Mouse (Mus musculus): ENCODE results near the gene Ltb4r2. TPM values are rescaled to one million over a fixed set of nuclear protein-coding genes. Genes with fewer than 3 reads are reported as not detected.
"Not testable (repeated sequence)": the region's sequence is repeated elsewhere in the genome, so short reads cannot be mapped to it uniquely, and the experiment has no call there.

Gene Ltb4r2
- polyA plus RNA-seq, 1 experiment from 2014 or later = 0.44 TPM

DNA sequence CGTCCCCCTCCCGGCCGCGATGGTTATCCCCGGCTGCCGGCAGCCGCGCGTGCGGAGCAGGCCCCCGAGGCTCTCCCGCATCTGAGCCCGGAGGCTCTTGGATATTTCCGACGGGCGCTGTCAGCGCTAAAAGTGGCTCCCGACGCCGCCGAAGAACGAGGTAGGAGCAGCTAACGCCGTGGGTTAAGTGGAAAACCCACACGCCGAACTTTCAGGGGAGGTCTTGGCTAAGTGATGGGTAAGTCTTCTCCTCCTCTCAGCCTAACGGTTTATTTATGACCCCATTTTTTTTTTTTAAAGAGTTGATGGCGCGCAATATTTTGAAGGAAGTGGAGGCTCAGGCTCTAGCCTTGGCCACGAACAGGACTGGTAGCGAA lies 15.4 kb upstream of the Ltb4r2 start:
- Histone ChIP-seq H3K4me1 (peaks cover 31% of the 10 kb centered on the region), H3K9me3 (no peaks in the 10 kb centered on the region), H3K36me3 (peaks cover 46% of the 10 kb centered on the region), H3K27me3 (ENCODE audit: insufficient read depth, poor library complexity, severe bottlenecking) (no peaks in the 10 kb centered on the region), H3K4me3 (peak overlapping the region; percentile 86), H3K27ac (peak overlapping the region; percentile 87)
- DNase-seq (ENCODE audit: low spot score) = no peak
- WGBS = under 1% methylated on average over 31 of the region's 31 CpGs

- Histone ChIP-seq H3K36me3 (peaks cover 54% of the 10 kb centered on the region), H3K9me3 (no peaks in the 10 kb centered on the region), H3K4me3 (peak overlapping the region; percentile 86), H3K27ac (no peak overlapping the region), H3K4me1 (peaks cover 31% of the 10 kb centered on the region), H3K27me3 (ENCODE audit: insufficient read depth, poor library complexity, severe bottlenecking) (no peaks in the 10 kb centered on the region)
- no peak for DNase-seq (ENCODE audit: low spot score)
- 84% methylated on average over 10 of the region's 10 CpGs for WGBS
Observed at GRCm38 (mm10) chr14:55747051-55747847, 14.0 kb upstream of the Ltb4r2 start.

- peak overlapping the region; percentile 30 for H3K4me3 ChIP-seq
- no peak overlapping the region for H3K27ac ChIP-seq
- H3K9me3 ChIP-seq = no peaks in the 10 kb centered on the region
- peaks cover 43% of the 10 kb centered on the region for H3K36me3 ChIP-seq
- 34% methylated on average over 6 of the region's 6 CpGs for WGBS
- peaks cover 34% of the 10 kb centered on the region for H3K4me1 ChIP-seq
- no peak for DNase-seq (ENCODE audit: low spot score)
- H3K27me3 ChIP-seq (ENCODE audit: insufficient read depth, poor library complexity, severe bottlenecking) = peaks cover 24% of the 10 kb centered on the region
Observed at GRCm38 (mm10) chr14:55757566-55757965, 3.7 kb upstream of the Ltb4r2 start.

DNA sequence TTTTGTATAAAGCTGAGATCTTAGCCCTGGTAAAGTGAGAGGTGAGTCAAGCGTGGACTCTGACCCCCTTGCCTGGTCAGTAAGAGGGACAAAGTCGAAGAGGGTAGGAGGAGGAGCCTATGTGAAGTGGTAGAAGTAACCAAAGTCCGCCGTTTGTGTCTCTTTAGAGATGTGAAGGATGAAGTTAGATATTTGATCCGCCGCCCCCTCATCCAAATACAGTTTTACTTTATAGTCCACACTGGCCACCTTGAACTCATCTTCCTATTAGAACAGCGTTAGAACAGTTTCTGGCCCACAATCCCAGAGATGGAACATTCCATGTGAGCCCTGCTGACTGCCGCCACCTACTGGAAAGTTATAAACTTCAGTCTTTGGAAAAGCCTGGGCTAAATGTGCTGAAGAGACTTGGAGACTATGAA lies 2.9 kb upstream of the Ltb4r2 start, which contains the start of gene Cideb:
Gene Cideb, minus strand, starts transcription at position 96 of the 422 bp plus-strand sequence.
- WGBS = 14% methylated on average over 8 of the region's 8 CpGs
- Histone ChIP-seq H3K4me3 (peak within 1 kb of the TSS; percentile 30), H3K9me3 (no peaks in the 10 kb centered on the region), H3K4me1 (peaks cover 42% of the 10 kb centered on the region), H3K27ac (peak within 1 kb of the TSS; percentile 65), H3K36me3 (peaks cover 35% of the 10 kb centered on the region), H3K27me3 (ENCODE audit: insufficient read depth, poor library complexity, severe bottlenecking) (peaks cover 32% of the 10 kb centered on the region)
- no peak for DNase-seq (ENCODE audit: low spot score)

DNA sequence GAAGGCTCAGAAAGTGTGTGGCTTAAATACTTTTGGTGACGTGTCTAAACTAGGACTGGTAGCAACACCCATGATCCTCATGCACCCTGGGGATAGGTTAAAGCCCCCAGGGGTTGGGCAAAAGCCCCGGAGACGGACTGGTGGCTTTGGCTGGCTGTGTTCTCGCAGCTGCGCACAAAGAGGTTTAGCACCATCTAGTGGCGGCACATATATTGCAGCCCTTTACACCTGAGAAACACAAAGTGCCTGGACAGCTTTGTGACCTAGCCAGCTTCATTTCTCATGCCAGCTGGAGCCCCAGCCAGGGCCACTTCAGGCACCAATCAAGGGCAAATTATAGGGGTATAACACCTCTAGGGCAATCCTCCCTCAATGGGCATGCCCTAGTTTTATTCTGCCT lies 1.1 kb upstream of the Ltb4r2 start:
- peak overlapping the region; percentile 23; the same call in 1 of the 2 replicates for H3K4me3 ChIP-seq
- H3K27me3 ChIP-seq (ENCODE audit: insufficient read depth, poor library complexity, severe bottlenecking) = peaks cover 44% of the 10 kb centered on the region
- H3K27ac ChIP-seq, H3K9me3 ChIP-seq: not testable (repeated sequence)
- DNase-seq (ENCODE audit: low spot score) = peak; percentile 92
- H3K4me1 ChIP-seq = peaks cover 50% of the 10 kb centered on the region
- 3% methylated on average over 6 of the region's 6 CpGs for WGBS
- peaks cover 17% of the 10 kb centered on the region for H3K36me3 ChIP-seq

DNA sequence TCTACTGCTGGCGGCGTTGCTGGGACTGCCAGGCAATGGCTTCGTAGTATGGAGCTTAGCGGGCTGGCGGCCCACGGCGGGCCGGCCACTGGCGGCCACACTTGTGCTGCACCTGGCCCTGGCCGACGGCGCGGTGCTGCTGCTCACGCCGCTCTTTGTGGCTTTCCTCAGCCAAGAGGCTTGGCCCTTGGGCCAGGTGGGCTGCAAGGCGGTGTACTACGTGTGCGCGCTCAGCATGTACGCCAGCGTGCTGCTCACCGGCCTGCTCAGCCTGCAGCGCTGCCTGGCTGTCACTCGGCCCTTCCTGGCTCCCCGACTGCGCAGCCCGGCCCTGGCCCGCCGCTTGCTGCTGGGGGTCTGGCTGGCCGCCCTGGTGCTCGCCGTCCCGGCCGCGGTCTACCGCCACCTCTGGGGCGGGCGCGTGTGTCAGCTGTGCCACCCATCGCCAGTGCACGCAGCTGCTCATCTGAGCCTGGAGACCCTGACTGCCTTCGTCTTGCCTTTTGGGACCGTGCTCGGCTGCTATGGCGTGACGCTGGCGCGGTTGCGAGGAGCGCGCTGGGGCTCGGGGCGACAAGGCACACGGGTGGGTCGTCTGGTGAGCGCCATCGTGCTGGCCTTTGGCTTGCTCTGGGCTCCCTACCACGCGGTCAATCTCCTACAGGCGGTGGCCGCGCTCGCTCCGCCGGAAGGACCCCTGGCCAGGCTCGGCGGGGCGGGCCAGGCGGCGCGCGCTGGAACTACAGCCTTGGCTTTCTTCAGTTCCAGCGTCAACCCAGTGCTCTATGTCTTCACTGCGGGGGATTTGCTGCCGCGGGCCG lies 983 bp downstream of the Ltb4r2 start:
- 1% methylated on average over 77 of the region's 77 CpGs for WGBS
- H3K36me3 ChIP-seq = no peaks in the 10 kb centered on the region

GRCm38 (mm10) chr14:55763166-55763565 lies 1.9 kb downstream of the Ltb4r2 start:
- Histone ChIP-seq H3K4me1 (peaks cover 53% of the 10 kb centered on the region), H3K9me3 (no peaks in the 10 kb centered on the region), H3K4me3 (no peak overlapping the region), H3K27me3 (ENCODE audit: insufficient read depth, poor library complexity, severe bottlenecking) (peaks cover 74% of the 10 kb centered on the region), H3K36me3 (no peaks in the 10 kb centered on the region), H3K27ac (peak overlapping the region; percentile 42; the same call in 1 of the 2 replicates)
- WGBS = 28% methylated on average over 7 of the region's 7 CpGs
- DNase-seq (ENCODE audit: low spot score) = no peak

More for the DNA sequence above, 983 bp downstream of the Ltb4r2 start:
- Histone ChIP-seq H3K9me3 (no peaks in the 10 kb centered on the region), H3K4me3 (peak overlapping the region; percentile 72), H3K27ac (peak overlapping the region; percentile 90), H3K4me1 (peaks cover 52% of the 10 kb centered on the region), H3K27me3 (ENCODE audit: insufficient read depth, poor library complexity, severe bottlenecking) (peaks cover 65% of the 10 kb centered on the region)
- no peak for DNase-seq (ENCODE audit: low spot score)

DNA sequence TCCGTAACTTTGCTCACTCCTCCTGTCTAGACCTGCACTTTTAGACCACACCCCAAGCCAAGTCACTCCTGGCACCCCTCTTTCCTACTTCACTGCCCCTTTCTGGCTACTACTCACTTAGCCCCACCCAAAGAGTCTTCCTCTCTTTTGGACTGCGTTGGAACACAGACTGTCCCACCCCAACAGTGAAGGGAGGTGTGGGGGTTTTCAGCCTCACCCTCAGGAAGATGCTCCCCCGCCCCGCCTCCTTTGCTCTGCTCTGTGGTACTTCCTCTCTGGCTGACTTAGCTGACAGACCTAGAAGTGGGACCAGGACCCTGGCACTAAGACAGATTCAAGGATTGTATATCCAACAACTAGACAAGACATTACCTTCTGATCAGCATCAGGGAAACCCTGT lies 4.5 kb downstream of the Ltb4r2 start, which contains the start of gene Ltb4r1:
Gene Ltb4r1, plus strand, starts transcription at position 267 of the 400 bp plus-strand sequence.
- Histone ChIP-seq H3K36me3 (peaks cover 9% of the 10 kb centered on the region; the same call in 1 of the 2 replicates), H3K9me3 (no peaks in the 10 kb centered on the region), H3K4me3 (no peak within 1 kb of the TSS), H3K27ac (no peak within 1 kb of the TSS), H3K27me3 (ENCODE audit: insufficient read depth, poor library complexity, severe bottlenecking) (peaks cover 88% of the 10 kb centered on the region), H3K4me1 (peaks cover 60% of the 10 kb centered on the region)
- 70% methylated on average over 4 of the region's 4 CpGs for WGBS
- DNase-seq (ENCODE audit: low spot score) = no peak

DNA sequence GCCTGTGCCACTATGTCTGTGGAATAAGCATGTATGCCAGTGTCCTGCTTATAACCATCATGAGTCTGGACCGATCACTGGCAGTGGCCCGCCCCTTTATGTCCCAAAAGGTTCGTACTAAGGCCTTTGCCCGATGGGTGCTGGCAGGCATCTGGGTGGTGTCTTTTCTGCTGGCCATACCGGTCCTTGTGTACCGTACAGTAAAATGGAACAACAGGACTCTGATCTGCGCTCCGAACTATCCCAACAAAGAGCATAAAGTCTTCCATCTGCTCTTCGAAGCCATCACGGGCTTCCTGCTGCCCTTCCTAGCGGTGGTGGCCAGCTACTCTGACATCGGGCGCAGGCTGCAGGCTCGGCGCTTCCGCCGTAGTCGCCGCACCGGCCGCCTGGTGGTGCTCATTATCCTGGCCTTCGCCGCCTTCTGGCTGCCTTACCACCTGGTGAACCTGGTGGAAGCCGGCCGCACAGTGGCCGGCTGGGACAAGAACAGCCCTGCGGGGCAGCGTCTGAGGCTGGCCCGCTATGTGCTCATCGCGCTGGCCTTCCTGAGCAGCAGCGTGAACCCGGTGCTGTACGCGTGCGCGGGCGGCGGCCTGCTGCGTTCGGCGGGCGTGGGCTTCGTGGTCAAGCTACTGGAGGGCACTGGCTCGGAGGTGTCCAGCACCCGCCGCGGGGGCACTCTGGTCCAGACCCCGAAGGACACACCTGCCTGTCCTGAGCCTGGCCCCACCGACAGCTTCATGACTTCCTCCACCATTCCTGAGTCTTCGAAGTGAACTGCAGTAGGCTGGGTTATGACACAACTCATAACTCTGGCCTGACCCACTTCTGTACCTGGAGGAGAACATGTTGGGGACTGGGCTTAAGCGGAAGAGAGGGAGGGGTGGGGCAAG lies 6.5 kb downstream of the Ltb4r2 start:
- no peaks in the 10 kb centered on the region for H3K9me3 ChIP-seq
- WGBS = 13% methylated on average over 52 of the region's 52 CpGs
- H3K4me3 ChIP-seq = peak overlapping the region; percentile 60
- peak overlapping the region; percentile 77 for H3K27ac ChIP-seq
- H3K4me1 ChIP-seq = peaks cover 42% of the 10 kb centered on the region
- no peak for DNase-seq (ENCODE audit: low spot score)
- peaks cover 74% of the 10 kb centered on the region for H3K27me3 ChIP-seq (ENCODE audit: insufficient read depth, poor library complexity, severe bottlenecking)
- H3K36me3 ChIP-seq = peaks cover 13% of the 10 kb centered on the region; the same call in 1 of the 2 replicates

DNA sequence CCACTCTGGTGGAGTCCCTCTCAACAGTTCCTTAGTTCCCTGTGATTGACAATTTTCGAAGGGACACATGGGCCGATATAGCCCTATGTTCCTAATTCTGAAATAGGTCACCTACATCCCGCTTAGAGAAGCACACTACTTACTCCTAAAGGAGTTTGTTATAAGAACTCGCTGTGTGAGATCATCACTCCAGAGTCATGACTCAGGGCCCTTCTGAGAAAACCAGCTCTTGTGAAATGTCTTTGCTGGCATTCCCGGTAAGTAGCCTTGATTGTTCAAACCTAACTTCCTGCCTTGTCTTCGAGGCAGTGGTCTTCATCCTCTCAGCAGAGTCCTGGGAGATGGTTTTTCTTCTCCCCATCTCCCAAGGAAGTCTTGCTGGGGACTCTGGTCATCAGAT lies 7.3 kb downstream of the Ltb4r2 start:
- H3K27ac ChIP-seq = no peak overlapping the region
- peaks cover 72% of the 10 kb centered on the region for H3K27me3 ChIP-seq (ENCODE audit: insufficient read depth, poor library complexity, severe bottlenecking)
- WGBS = 79% methylated on average over 6 of the region's 6 CpGs
- DNase-seq (ENCODE audit: low spot score) = no peak
- H3K36me3 ChIP-seq = peaks cover 15% of the 10 kb centered on the region; the same call in 1 of the 2 replicates
- H3K4me1 ChIP-seq = peaks cover 34% of the 10 kb centered on the region
- H3K4me3 ChIP-seq = no peak overlapping the region
- no peaks in the 10 kb centered on the region for H3K9me3 ChIP-seq

GRCm38 (mm10) chr14:55769087-55769703 lies 8.0 kb downstream of the Ltb4r2 start:
- Histone ChIP-seq H3K9me3 (no peaks in the 10 kb centered on the region), H3K4me1 (peaks cover 33% of the 10 kb centered on the region), H3K27ac (no peak overlapping the region), H3K36me3 (peaks cover 15% of the 10 kb centered on the region; the same call in 1 of the 2 replicates), H3K4me3 (no peak overlapping the region), H3K27me3 (ENCODE audit: insufficient read depth, poor library complexity, severe bottlenecking) (peaks cover 75% of the 10 kb centered on the region)
- WGBS = 62% methylated on average over 16 of the region's 16 CpGs
- no peak for DNase-seq (ENCODE audit: low spot score)

- 59% methylated on average over 7 of the region's 7 CpGs for WGBS
- peaks cover 12% of the 10 kb centered on the region; the same call in 1 of the 2 replicates for H3K36me3 ChIP-seq
- DNase-seq (ENCODE audit: low spot score) = no peak
- no peaks in the 10 kb centered on the region for H3K9me3 ChIP-seq
- H3K4me3 ChIP-seq = no peak overlapping the region
- peaks cover 40% of the 10 kb centered on the region for H3K27me3 ChIP-seq (ENCODE audit: insufficient read depth, poor library complexity, severe bottlenecking)
- peak overlapping the region; percentile 19; the same call in 1 of the 2 replicates for H3K27ac ChIP-seq
- peaks cover 33% of the 10 kb centered on the region for H3K4me1 ChIP-seq
Observed at GRCm38 (mm10) chr14:55776711-55777110, 15.5 kb downstream of the Ltb4r2 start.
